Mouse (Mus musculus): ENCODE measurements at regions not wholly inside any gene's neighbourhood (a gene's known extent, or its start where the extent isn't known, plus 50 kb on each side); places are given as distances from the start of the nearest gene placed in this dataset.

- no peak for DNase-seq
Observed at GRCm38 (mm10) chr6:14046560-14046959, 175.2 kb upstream of the 2610001J05Rik start.

DNA sequence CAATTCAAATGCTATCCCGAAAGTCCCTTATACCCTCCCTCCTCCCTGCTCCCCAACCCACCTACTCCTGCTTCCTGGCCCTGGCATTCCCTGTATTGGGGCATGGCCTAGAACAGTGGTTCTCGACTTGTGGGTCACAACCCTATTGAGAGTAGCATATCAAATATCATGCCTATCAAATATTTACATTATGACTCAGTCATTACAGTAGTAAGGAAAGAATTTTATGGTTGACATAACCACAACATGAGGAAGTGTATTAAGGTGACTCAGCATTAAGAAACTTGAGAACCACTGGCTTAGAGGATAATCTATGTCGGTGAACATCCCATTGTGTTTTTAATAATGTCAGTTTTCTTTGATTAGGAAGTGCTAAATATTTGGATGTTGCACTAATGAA, 173.3 kb upstream of the 2610001J05Rik start:
- no peak for DNase-seq

- DNase-seq, result no peak
Observed at GRCm38 (mm10) chr6:14025898-14026297, 154.6 kb upstream of the 2610001J05Rik start.

- no peak for DNase-seq
Observed at GRCm38 (mm10) chr6:14018928-14019327, 147.6 kb upstream of the 2610001J05Rik start.

DNA sequence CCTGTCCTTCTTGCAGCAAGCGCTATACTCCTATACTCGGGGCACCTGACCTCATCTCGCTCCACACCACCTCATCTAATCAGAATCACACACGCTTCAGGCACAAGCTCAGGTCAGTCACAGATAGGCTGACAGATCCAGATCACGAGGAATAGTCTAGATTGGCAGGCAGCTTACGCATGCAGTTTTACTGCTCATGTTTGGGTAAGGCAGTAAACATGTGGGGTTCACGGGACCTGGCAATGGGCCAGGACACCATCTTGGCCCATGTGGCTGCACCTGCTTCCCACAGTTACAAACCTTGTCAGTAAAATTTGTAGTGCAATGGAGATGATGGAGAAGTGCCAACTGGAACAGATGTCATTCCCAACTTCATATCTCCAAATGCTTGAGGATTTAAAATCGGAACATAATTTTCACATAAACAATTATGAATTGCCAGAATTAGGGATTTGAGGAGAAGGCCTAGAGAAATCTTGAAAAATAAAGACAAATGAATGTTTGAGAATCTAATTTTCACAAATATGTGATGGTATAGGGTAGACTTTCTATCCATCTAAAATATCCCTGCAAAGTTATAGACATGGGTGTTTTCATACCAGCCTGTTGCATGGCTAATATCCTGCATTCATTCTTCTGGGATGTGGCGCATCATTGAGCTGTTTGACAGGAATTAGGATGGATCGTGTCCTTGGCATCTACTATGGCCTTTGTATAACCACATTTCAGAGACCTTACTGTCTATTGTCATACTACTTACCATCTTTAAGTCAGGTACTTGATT, 111.5 kb upstream of the 2610001J05Rik start:
- no peak for DNase-seq

- DNase-seq, result no peak
Observed at GRCm38 (mm10) chr6:13974710-13975506, 103.6 kb upstream of the 2610001J05Rik start.

GRCm38 (mm10) chr6:13964471-13964870, 93.2 kb upstream of the 2610001J05Rik start:
- no peak for DNase-seq

DNA sequence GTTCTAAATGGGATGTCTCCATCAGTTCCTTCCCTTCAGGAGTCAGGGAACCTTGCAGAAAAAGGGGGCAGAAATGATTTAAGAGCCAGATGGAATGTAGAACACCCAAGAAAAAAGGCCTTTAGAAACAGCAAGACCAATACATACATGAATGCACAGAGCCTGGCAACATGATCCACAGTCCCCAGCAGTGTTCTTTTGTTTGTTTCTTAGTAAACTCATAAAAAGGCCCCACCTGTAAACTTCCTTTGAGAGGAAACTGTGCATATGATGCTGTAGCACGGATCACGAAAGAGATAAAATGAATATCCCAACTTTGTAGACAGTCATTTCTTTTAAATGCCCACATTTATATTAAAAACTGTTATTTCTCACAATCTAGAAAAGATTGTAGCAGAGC, 92.7 kb upstream of the 2610001J05Rik start:
- DNase-seq, result no peak

DNA sequence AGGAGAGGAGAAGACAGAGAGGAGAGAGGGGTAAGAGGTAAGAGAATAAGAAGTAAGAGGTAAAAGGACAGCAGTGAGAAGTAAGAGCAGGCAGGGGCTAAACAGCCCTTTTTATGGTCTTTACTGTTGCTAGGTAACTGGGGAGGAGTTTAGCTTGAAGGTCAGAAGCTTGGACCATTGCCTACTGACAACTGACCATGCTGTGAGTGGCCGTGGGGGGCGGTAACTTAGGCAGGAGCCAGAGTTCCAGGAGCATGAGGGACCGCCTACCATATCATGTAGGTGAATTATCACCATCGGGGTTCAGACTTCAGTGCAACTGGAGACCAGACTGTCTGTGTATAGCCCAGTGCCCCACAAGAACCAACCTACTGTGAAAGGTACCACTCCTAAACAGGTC, 78.3 kb upstream of the 2610001J05Rik start:
- DNase-seq, result peak; percentile 40

GRCm38 (mm10) chr6:13920809-13921760, 49.8 kb upstream of the 2610001J05Rik start:
- no peak for DNase-seq

Data from adrenal gland, adult 2 months (tissue).